Mouse (Mus musculus): ENCODE measurements around the gene Ephx3. TPM values are rescaled to one million over a fixed set of nuclear protein-coding genes. Genes with fewer than 3 reads are reported as not detected.

Gene Ephx3
- polyA plus RNA-seq, 1 experiment from 2014 or later, result 0.12 TPM

DNA sequence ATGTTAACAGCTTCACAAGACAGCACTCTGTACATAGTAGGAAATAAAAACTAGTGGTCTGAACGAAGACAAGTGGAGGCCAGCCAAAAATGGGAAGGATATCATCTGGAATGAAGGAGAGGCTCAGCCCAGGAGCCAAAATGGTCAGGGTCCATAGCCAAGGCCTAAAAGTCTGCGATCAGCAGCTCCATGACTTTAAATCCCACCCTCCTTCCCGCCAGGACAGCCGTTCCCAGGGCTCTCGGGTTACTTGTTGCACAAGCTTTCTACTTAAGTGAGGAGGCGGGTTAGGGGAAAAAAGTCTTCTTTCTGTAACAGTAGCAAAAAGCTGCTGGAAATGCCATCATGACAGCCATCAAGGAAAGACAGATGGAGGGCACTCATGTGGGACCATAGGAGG, 19.8 kb upstream of the Ephx3 start:
- H3K36me3 ChIP-seq (ENCODE audit: control insufficient read depth, insufficient read depth, low read length), result peaks cover 34% of the 10 kb centered on the region

DNA sequence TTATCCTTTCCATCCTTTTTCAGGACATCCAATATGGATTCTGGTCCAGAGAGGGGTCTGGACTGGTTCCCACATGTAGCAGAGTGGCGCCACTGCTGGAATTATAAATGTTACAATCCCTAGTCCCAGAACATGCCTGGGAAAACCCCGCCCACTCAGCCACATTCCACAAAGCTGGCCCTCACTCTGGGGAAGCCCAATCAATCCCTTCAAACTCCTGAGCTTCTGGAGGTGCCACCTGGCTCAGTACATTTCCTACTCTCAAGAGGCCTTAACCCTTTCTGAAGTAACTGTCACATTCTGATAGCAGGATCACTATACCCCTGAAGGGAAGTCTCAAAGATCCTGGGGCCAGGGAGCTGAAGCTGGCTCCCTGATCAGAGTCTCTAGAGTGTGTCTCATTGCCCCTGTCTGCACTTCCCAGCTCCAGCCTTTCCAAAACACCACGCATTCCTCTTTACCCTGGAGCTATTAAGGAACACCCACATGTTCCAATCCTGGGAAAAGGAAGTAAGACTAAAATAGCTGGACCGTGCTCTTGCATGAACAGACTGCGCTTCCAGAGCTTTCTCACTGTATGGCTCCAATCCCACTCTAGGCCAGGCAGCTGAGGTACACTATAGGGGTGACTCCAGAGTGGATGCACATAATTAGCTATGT, 18.4 kb upstream of the Ephx3 start:
- no peak overlapping the region for H3K4me2 ChIP-seq
- peaks cover 36% of the 10 kb centered on the region for H3K36me3 ChIP-seq (ENCODE audit: control insufficient read depth, insufficient read depth, low read length)
- no peaks in the 10 kb centered on the region for H3K27me3 ChIP-seq (ENCODE audit: control insufficient read depth, insufficient read depth, low read length)
- DNase-seq (ENCODE audit: low spot score, missing footprints) (no peak), ATAC-seq (ENCODE audit: low FRiP score) (no peak)
- no peaks in the 10 kb centered on the region for H3K9me3 ChIP-seq (ENCODE audit: control insufficient read depth, low read length)
- H3K4me1 ChIP-seq (ENCODE audit: control insufficient read depth, insufficient read depth, low read length), result no peaks in the 10 kb centered on the region
- H3K9ac ChIP-seq (ENCODE audit: low read length), result no peak overlapping the region
- 86% methylated on average over 5 of the region's 5 CpGs for WGBS
- no peak overlapping the region for H3K4me3 ChIP-seq (ENCODE audit: low read depth, low read length)
- no peak overlapping the region for H3K27ac ChIP-seq (ENCODE audit: low read depth, low read length)

More for the DNA sequence above, 19.8 kb upstream of the Ephx3 start:
- H3K4me3 ChIP-seq (ENCODE audit: low read depth, low read length), result no peak overlapping the region
- ATAC-seq (ENCODE audit: low FRiP score) (no peak), DNase-seq (ENCODE audit: low spot score, missing footprints) (no peak)
- no peaks in the 10 kb centered on the region for H3K9me3 ChIP-seq (ENCODE audit: control insufficient read depth, low read length)
- H3K4me1 ChIP-seq (ENCODE audit: control insufficient read depth, insufficient read depth, low read length), result no peaks in the 10 kb centered on the region
- no peak overlapping the region for H3K27ac ChIP-seq (ENCODE audit: low read depth, low read length)
- WGBS, result 84% methylated on average over 6 of the region's 6 CpGs
- no peak overlapping the region for H3K9ac ChIP-seq (ENCODE audit: low read length)
- no peak overlapping the region for H3K4me2 ChIP-seq
- H3K27me3 ChIP-seq (ENCODE audit: control insufficient read depth, insufficient read depth, low read length), result no peaks in the 10 kb centered on the region

DNA sequence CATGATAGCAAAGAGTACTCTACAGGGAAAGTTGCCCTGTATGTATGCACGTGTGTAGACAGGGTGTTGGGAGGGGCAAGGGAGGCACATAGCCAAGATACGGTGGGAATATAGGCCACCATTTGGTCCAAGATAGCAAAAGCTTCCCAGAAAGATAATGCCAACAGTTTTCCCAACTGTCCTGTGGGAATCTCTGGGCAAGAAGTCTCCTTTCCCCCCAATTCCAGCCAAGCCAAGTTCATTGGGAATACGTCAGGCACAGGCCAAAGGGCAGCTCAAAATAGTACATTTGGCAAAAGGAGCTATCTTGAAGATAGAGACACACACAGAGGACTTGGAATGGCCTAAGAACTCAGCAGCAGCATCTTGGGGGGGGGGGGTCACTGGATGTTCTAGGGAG, 16.0 kb upstream of the Ephx3 start:
- no peak for DNase-seq (ENCODE audit: low spot score, missing footprints)
- H3K4me2 ChIP-seq, result no peak overlapping the region
- no peak for ATAC-seq (ENCODE audit: low FRiP score)
- no peaks in the 10 kb centered on the region for H3K27me3 ChIP-seq (ENCODE audit: control insufficient read depth, insufficient read depth, low read length)
- H3K4me1 ChIP-seq (ENCODE audit: control insufficient read depth, insufficient read depth, low read length), result no peaks in the 10 kb centered on the region
- H3K36me3 ChIP-seq (ENCODE audit: control insufficient read depth, insufficient read depth, low read length), result peaks cover 39% of the 10 kb centered on the region
- no peak overlapping the region for H3K9ac ChIP-seq (ENCODE audit: low read length)
- H3K4me3 ChIP-seq (ENCODE audit: low read depth, low read length), result no peak overlapping the region
- no peak overlapping the region for H3K27ac ChIP-seq (ENCODE audit: low read depth, low read length)
- 97% methylated on average over 3 of the region's 3 CpGs for WGBS
- no peaks in the 10 kb centered on the region for H3K9me3 ChIP-seq (ENCODE audit: control insufficient read depth, low read length)

DNA sequence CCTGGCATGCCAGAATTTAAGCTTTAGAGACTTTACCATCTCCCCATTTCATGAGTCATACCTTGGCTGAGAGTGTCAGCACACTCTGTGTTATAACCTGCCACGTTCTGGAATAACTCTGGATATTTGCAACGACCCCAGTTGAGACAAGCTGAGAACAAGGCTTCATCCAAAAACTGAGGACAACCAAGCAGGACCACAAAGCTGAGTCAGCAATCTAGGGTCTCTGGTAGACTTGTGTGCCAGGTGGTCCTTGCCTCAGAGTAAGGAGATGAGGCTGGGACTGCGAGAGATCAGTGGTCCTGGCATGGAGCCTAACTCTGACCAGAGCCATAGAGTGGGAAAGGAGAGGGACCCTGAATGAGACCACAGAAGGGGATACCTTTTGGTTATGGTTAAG, 13.6 kb upstream of the Ephx3 start:
- Histone ChIP-seq H3K4me3 (ENCODE audit: low read depth, low read length) (no peak overlapping the region), H3K27ac (ENCODE audit: low read depth, low read length) (no peak overlapping the region), H3K9me3 (ENCODE audit: control insufficient read depth, low read length) (no peaks in the 10 kb centered on the region), H3K36me3 (ENCODE audit: control insufficient read depth, insufficient read depth, low read length) (peaks cover 50% of the 10 kb centered on the region), H3K9ac (ENCODE audit: low read length) (no peak overlapping the region), H3K27me3 (ENCODE audit: control insufficient read depth, insufficient read depth, low read length) (no peaks in the 10 kb centered on the region), H3K4me1 (ENCODE audit: control insufficient read depth, insufficient read depth, low read length) (no peaks in the 10 kb centered on the region), H3K4me2 (no peak overlapping the region)
- DNase-seq (ENCODE audit: low spot score, missing footprints), result no peak
- WGBS, result 94% methylated on average over 3 of the region's 3 CpGs
- no peak for ATAC-seq (ENCODE audit: low FRiP score)

DNA sequence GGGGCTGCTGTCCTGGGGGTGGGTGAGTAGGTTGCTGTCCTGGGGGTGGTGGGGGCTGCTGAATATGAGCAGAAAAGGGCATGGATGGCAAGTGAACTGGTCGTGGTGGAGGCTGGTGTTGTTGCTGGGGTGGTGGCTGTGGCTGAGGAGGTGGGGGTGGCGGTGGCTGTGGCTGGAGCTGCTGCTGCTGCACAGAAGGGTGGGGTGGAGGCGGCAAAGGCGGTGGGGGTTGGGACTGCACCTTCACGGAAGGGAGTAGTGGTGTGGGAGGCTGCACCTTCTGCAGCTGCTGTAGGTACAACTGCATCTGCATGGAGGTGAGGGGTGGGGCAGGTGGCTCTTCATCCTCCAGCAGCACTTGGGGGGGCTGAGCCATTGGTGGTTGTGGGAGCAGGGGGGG, 11.7 kb upstream of the Ephx3 start:
- WGBS, result 87% methylated on average over 5 of the region's 5 CpGs
- no peaks in the 10 kb centered on the region for H3K9me3 ChIP-seq (ENCODE audit: control insufficient read depth, low read length)
- DNase-seq (ENCODE audit: low spot score, missing footprints) (no peak), ATAC-seq (ENCODE audit: low FRiP score) (no peak)
- H3K27ac ChIP-seq (ENCODE audit: low read depth, low read length), result no peak overlapping the region
- H3K4me1 ChIP-seq (ENCODE audit: control insufficient read depth, insufficient read depth, low read length), result no peaks in the 10 kb centered on the region
- H3K4me3 ChIP-seq (ENCODE audit: low read depth, low read length), result no peak overlapping the region
- peaks cover 53% of the 10 kb centered on the region for H3K36me3 ChIP-seq (ENCODE audit: control insufficient read depth, insufficient read depth, low read length)
- H3K9ac ChIP-seq (ENCODE audit: low read length), result no peak overlapping the region
- no peaks in the 10 kb centered on the region for H3K27me3 ChIP-seq (ENCODE audit: control insufficient read depth, insufficient read depth, low read length)
- H3K4me2 ChIP-seq, result no peak overlapping the region

DNA sequence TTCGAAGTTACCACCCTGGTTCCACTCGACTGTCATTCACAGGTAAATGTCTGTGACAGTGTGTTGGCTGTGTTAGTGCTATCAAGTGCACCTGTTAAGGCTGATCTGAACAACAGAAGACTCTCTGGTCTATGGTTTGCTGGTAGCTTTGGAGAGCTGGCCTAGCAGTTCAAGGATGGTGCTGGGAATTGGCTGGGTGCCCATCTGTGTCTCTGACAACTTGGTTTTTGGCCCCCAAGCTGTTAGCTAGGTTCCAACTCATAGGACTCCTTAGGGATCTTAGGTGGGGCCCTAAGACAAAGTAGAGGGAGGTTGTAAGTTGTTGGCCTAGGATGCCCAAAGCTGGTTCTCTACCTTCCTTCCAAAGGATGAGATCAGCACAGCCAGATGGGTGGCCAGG, 10.4 kb upstream of the Ephx3 start:
- no peaks in the 10 kb centered on the region for H3K9me3 ChIP-seq (ENCODE audit: control insufficient read depth, low read length)
- H3K4me1 ChIP-seq (ENCODE audit: control insufficient read depth, insufficient read depth, low read length), result no peaks in the 10 kb centered on the region
- no peak overlapping the region for H3K4me2 ChIP-seq
- H3K36me3 ChIP-seq (ENCODE audit: control insufficient read depth, insufficient read depth, low read length), result peaks cover 55% of the 10 kb centered on the region
- no peak for ATAC-seq (ENCODE audit: low FRiP score)
- no peak overlapping the region for H3K27ac ChIP-seq (ENCODE audit: low read depth, low read length)
- no peak overlapping the region for H3K9ac ChIP-seq (ENCODE audit: low read length)
- no peak for DNase-seq (ENCODE audit: low spot score, missing footprints)
- no peak overlapping the region for H3K4me3 ChIP-seq (ENCODE audit: low read depth, low read length)
- no peaks in the 10 kb centered on the region for H3K27me3 ChIP-seq (ENCODE audit: control insufficient read depth, insufficient read depth, low read length)
- WGBS, result 97% methylated on average over 2 of the region's 2 CpGs

DNA sequence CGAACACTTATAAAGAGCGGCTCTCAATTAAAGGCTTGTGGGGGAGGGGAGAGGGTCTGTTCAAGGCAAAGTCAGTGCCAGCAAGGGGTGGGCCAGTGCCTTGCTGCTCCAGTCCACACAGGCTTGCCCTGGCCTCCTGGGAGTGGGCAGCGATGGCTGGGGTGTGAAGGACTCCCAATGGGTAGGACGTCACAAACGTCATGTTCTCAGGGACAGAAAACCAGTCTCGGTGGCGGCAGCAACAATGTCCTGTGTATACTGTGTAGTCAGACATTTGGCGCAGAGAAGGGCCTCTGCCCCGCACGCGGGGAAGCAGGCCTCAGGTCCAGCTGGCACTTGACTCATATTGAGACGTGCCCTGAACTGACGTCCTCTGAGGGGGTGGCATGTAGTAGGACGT, 7.8 kb upstream of the Ephx3 start:
- no peak for ATAC-seq (ENCODE audit: low FRiP score)
- peaks cover 38% of the 10 kb centered on the region for H3K36me3 ChIP-seq (ENCODE audit: control insufficient read depth, insufficient read depth, low read length)

DNA sequence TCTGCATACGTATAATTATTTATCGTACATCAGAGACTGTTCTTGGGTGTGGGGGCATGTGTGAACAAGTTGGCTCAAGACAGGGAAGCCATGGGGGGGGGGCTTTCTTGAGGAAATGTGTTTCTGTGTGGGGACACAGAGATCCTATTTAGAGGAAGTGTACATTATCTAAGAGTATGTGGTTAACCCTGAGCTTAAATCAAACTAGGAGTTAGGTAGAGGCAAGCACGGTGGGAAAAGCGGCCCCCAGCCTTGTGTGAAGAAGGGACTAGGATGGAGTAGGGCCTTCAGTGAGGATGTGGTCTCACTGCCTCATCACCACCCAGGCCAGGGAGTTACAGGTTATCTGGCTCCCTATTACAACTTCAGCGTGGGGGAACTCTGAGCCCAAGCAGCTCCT, 6.4 kb upstream of the Ephx3 start:
- Histone ChIP-seq H3K9me3 (ENCODE audit: control insufficient read depth, low read length) (no peaks in the 10 kb centered on the region), H3K4me1 (ENCODE audit: control insufficient read depth, insufficient read depth, low read length) (no peaks in the 10 kb centered on the region), H3K27ac (ENCODE audit: low read depth, low read length) (no peak overlapping the region), H3K9ac (ENCODE audit: low read length) (no peak overlapping the region), H3K36me3 (ENCODE audit: control insufficient read depth, insufficient read depth, low read length) (peaks cover 27% of the 10 kb centered on the region), H3K4me2 (no peak overlapping the region), H3K27me3 (ENCODE audit: control insufficient read depth, insufficient read depth, low read length) (no peaks in the 10 kb centered on the region), H3K4me3 (ENCODE audit: low read depth, low read length) (no peak overlapping the region)
- ATAC-seq (ENCODE audit: low FRiP score), result no peak
- 96% methylated on average over 5 of the region's 5 CpGs for WGBS
- no peak for DNase-seq (ENCODE audit: low spot score, missing footprints)

More for the DNA sequence above, 7.8 kb upstream of the Ephx3 start:
- H3K27ac ChIP-seq (ENCODE audit: low read depth, low read length), result no peak overlapping the region
- WGBS, result 92% methylated on average over 14 of the region's 14 CpGs
- H3K9ac ChIP-seq (ENCODE audit: low read length), result no peak overlapping the region
- H3K4me2 ChIP-seq, result no peak overlapping the region
- no peak overlapping the region for H3K4me3 ChIP-seq (ENCODE audit: low read depth, low read length)
- DNase-seq (ENCODE audit: low spot score, missing footprints), result no peak
- H3K4me1 ChIP-seq (ENCODE audit: control insufficient read depth, insufficient read depth, low read length), result no peaks in the 10 kb centered on the region
- no peaks in the 10 kb centered on the region for H3K27me3 ChIP-seq (ENCODE audit: control insufficient read depth, insufficient read depth, low read length)
- H3K9me3 ChIP-seq (ENCODE audit: control insufficient read depth, low read length), result no peaks in the 10 kb centered on the region

DNA sequence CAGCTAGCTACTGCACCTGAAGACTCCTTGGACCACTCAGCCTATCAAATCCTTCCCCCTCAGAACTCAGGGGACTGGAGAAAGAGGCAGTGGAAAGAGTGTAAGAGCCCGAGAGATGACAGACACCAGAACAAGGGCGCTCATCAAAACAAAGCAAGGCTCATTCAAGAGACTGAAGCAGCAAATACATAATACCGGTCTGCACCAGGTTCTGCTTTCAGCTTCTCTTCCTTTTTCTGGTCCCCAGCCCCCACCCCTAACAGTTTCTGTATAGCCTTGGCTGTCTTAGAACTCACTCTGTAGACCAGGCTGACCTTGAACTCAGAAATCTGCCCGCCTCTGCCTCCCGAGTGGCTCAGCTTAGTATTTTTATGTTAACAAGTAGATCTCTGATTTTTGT, 3.7 kb upstream of the Ephx3 start:
- Histone ChIP-seq H3K27ac (ENCODE audit: low read depth, low read length) (no peak overlapping the region), H3K4me3 (ENCODE audit: low read depth, low read length) (no peak overlapping the region), H3K36me3 (ENCODE audit: control insufficient read depth, insufficient read depth, low read length) (peaks cover 15% of the 10 kb centered on the region), H3K4me1 (ENCODE audit: control insufficient read depth, insufficient read depth, low read length) (peaks cover 8% of the 10 kb centered on the region), H3K4me2 (no peak overlapping the region), H3K27me3 (ENCODE audit: control insufficient read depth, insufficient read depth, low read length) (peaks cover 11% of the 10 kb centered on the region), H3K9ac (ENCODE audit: low read length) (no peak overlapping the region), H3K9me3 (ENCODE audit: control insufficient read depth, low read length) (no peaks in the 10 kb centered on the region)
- DNase-seq (ENCODE audit: low spot score, missing footprints) (no peak), ATAC-seq (ENCODE audit: low FRiP score) (no peak)
- 84% methylated on average over 5 of the region's 5 CpGs for WGBS
